Mouse (Mus musculus) CH12.LX (cell line): ENCODE measurements around the gene Lrmda. TPM values are rescaled to one million over a fixed set of nuclear protein-coding genes. Genes with fewer than 3 reads are reported as not detected.

ENCODE experiments used
- DNase-seq: peaks from one replicate; pipeline ENCODE4 v3.0.0-alpha.2; 2013; ENCODE audit errors: extremely low read depth
- H3K27ac ChIP-seq: 2 replicates; pipeline ENCODE4 v1.5.1; 2012; ENCODE audit warnings: low read depth, mild to moderate bottlenecking, control low read depth, moderate library complexity; ENCODE audit not compliant: insufficient read depth
- H3K27me3 ChIP-seq: replicated peaks from 2 replicates; pipeline ENCODE3; 2012; ENCODE audit warnings: inconsistent platforms
- H3K36me3 ChIP-seq, 2 experiments: replicated peaks in 1 of 2; 2 replicates each; pipeline versions ENCODE3 to v1.6.1; 2012; ENCODE audit warnings: inconsistent platforms in 1 of 2, low read length in 1 of 2, mild to moderate bottlenecking in 1 of 2, mixed read lengths in 1 of 2, moderate library complexity in 1 of 2; ENCODE audit not compliant: control insufficient read depth in 1 of 2, insufficient read depth in 1 of 2
- H3K4me1 ChIP-seq, 2 experiments: 2 replicates each; pipeline ENCODE4 v1.6.1; 2012; ENCODE audit warnings: inconsistent platforms in 1 of 2, moderate library complexity in 1 of 2; ENCODE audit not compliant: insufficient read depth in 2 of 2, control insufficient read depth in 1 of 2
- H3K4me2 ChIP-seq: 2 replicates; pipeline ENCODE4 v1.6.1; 2012; ENCODE audit warnings: low read depth, mild to moderate bottlenecking, control low read depth; ENCODE audit not compliant: poor library complexity, insufficient read depth, severe bottlenecking
- H3K4me3 ChIP-seq, 3 experiments: fragments of 150-350 bp in 1 of 3; sonication (generic) in 1 of 3; replicated peaks in 1 of 3; 2 replicates each; pipeline versions ENCODE3 to v1.5.1; 2011 to 2012; ENCODE audit warnings: low read depth in 2 of 3, low read length in 2 of 3, mild to moderate bottlenecking in 2 of 3, moderate library complexity in 2 of 3, control low read depth in 1 of 3, improper control_type of control experiment in 1 of 3, inconsistent platforms in 1 of 3, mixed read lengths in 1 of 3; ENCODE audit not compliant: poor library complexity in 1 of 3
- H3K79me2 ChIP-seq: replicated peaks from 2 replicates; pipeline ENCODE4 v1.6.1; 2012; ENCODE audit warnings: mild to moderate bottlenecking, moderate library complexity; ENCODE audit not compliant: control insufficient read depth, poor library complexity, insufficient read depth, severe bottlenecking; ENCODE audit errors: extremely low read depth
- H3K9ac ChIP-seq: 2 replicates; pipeline ENCODE4 v1.6.1; 2012; ENCODE audit warnings: low read depth, mild to moderate bottlenecking, control low read depth, moderate library complexity; ENCODE audit not compliant: insufficient read depth
- H3K9me3 ChIP-seq: replicated peaks from 2 replicates; pipeline ENCODE3; 2012; ENCODE audit warnings: low read length, inconsistent platforms, mixed read lengths
- BHLHE40 ChIP-seq: IDR thresholded peaks from 2 replicates; pipeline ENCODE4 v1.6.1; 2011; ENCODE audit warnings: mild to moderate bottlenecking, low read depth, low read length, improper control_type of control experiment
- CHD2 ChIP-seq: IDR thresholded peaks from 2 replicates; pipeline ENCODE4 v1.6.1; 2011; ENCODE audit warnings: low read length, improper control_type of control experiment
- ELF1 ChIP-seq: IDR thresholded peaks from 2 replicates; pipeline ENCODE4 v1.6.1; 2014; ENCODE audit warnings: low read depth, mild to moderate bottlenecking, inconsistent platforms, low read length, improper control_type of control experiment
- EP300 ChIP-seq: IDR thresholded peaks from 2 replicates; pipeline ENCODE4 v1.6.1; 2011; ENCODE audit warnings: low read length, improper control_type of control experiment
- ETS1 ChIP-seq: conservative IDR thresholded peaks from 2 replicates; pipeline ENCODE4 v1.6.1; 2012; ENCODE audit warnings: low read depth, mild to moderate bottlenecking, inconsistent platforms, low read length, improper control_type of control experiment, moderate library complexity
- HCFC1 ChIP-seq: IDR thresholded peaks from 2 replicates; pipeline ENCODE4 v1.6.1; 2012; ENCODE audit warnings: low read depth, mild to moderate bottlenecking, inconsistent platforms, low read length, improper control_type of control experiment
- JUN ChIP-seq: IDR thresholded peaks from 2 replicates; pipeline ENCODE4 v1.6.1; 2011; ENCODE audit warnings: low read depth, mild to moderate bottlenecking, low read length, improper control_type of control experiment, moderate library complexity; ENCODE audit not compliant: insufficient read depth
- KAT2A ChIP-seq: IDR thresholded peaks from 2 replicates; pipeline ENCODE4 v1.6.1; 2012; ENCODE audit warnings: low read length, improper control_type of control experiment, inconsistent platforms; ENCODE audit not compliant: insufficient replicate concordance
- MAFK ChIP-seq: IDR thresholded peaks from 2 replicates; pipeline ENCODE4 v1.6.1; 2011; ENCODE audit warnings: low read length, improper control_type of control experiment; ENCODE audit not compliant: insufficient replicate concordance
- MAZ ChIP-seq: IDR thresholded peaks from 2 replicates; pipeline ENCODE4 v1.6.1; 2012; ENCODE audit warnings: low read depth, mild to moderate bottlenecking, inconsistent platforms, low read length, improper control_type of control experiment, moderate library complexity
- MEF2A ChIP-seq: IDR thresholded peaks from 2 replicates; pipeline ENCODE4 v1.6.1; 2014; ENCODE audit warnings: low read depth, mild to moderate bottlenecking, inconsistent platforms, low read length, improper control_type of control experiment, borderline replicate concordance
- MYC ChIP-seq: IDR thresholded peaks from 2 replicates; pipeline ENCODE4 v1.6.1; 2011; ENCODE audit warnings: low read depth, mild to moderate bottlenecking, improper control_type of control experiment, low read length
- NRF1 ChIP-seq: IDR thresholded peaks from 2 replicates; pipeline ENCODE4 v1.6.1; 2014; ENCODE audit warnings: low read depth, mild to moderate bottlenecking, inconsistent platforms, low read length, improper control_type of control experiment, moderate library complexity
- RCOR1 ChIP-seq: conservative IDR thresholded peaks from 2 replicates; pipeline ENCODE4 v1.6.1; 2012; ENCODE audit warnings: low read depth, mild to moderate bottlenecking, inconsistent platforms, low read length, improper control_type of control experiment
- TBP ChIP-seq: conservative IDR thresholded peaks from 2 replicates; pipeline ENCODE4 v1.6.1; 2011; ENCODE audit warnings: low read depth, low read length, improper control_type of control experiment
- TCF12 ChIP-seq: IDR thresholded peaks from 2 replicates; pipeline ENCODE4 v1.6.1; 2014; ENCODE audit warnings: low read depth, mild to moderate bottlenecking, inconsistent platforms, low read length, improper control_type of control experiment
- UBTF ChIP-seq: IDR thresholded peaks from 2 replicates; pipeline ENCODE4 v1.6.1; 2012; ENCODE audit warnings: low read depth, mild to moderate bottlenecking, inconsistent platforms, low read length, improper control_type of control experiment, moderate library complexity
- USF2 ChIP-seq: conservative IDR thresholded peaks from 2 replicates; pipeline ENCODE4 v1.6.1; 2011; ENCODE audit warnings: low read depth, low read length, improper control_type of control experiment
- ZKSCAN1 ChIP-seq: IDR thresholded peaks from 2 replicates; pipeline ENCODE4 v1.6.1; 2012; ENCODE audit warnings: low read depth, inconsistent platforms, low read length, improper control_type of control experiment, borderline replicate concordance
- ZNF384 ChIP-seq: IDR thresholded peaks from 2 replicates; pipeline ENCODE4 v1.6.1; 2012; ENCODE audit warnings: low read depth, low read length, improper control_type of control experiment, inconsistent platforms
- dilution Hi-C: fragments of 300-500 bp; cut with MboI; formaldehyde crosslinking; loops from 2 replicates; pipeline ENCODE4 v1.14.3; 2020; ENCODE audit warnings: low sequenced_read_pairs; ENCODE audit not compliant: extremely low pct_unique_long_range_greater_than_20kb, extremely low pct_ligation_motif_present
- in situ Hi-C: fragments of 300-500 bp; cut with MboI; formaldehyde crosslinking; loops from 3 replicates; pipeline ENCODE4 v1.14.3; 2019; ENCODE audit warnings: low sequenced_read_pairs, low pct_ligation_motif_present, low pct_unique_long_range_greater_than_20kb, mixed read lengths
- polyA plus RNA-seq: library from polyadenylated mRNA; unstranded; fragments of >175 nt; gene quantifications from 2 replicates; pipeline ENCODE4 v1.2.1, GENCODE M21; 2012; ENCODE audit warnings: low read depth; ENCODE audit not compliant: insufficient read length
- total RNA-seq, 2 experiments: library from RNA; depleted of rRNA; stranded (reverse); fragments of 300-350 nt in 1 of 2; fragments of >200 nt in 1 of 2; gene quantifications; 2 replicates each; pipeline ENCODE4 v1.2.3; 2012 to 2014

Gene Lrmda
- total and polyA plus RNA-seq, 3 experiments: 0.89 to 3.7 (median 1.9) TPM

GRCm38 (mm10) chr14:22598638-22599037 lies 579.1 kb downstream of the Lrmda start:
- no peak overlapping the region for H3K9ac ChIP-seq
- peaks cover 2% of the 10 kb centered on the region for H3K9me3 ChIP-seq
- H3K4me2 ChIP-seq: no peak overlapping the region
- no peaks in the 10 kb centered on the region for H3K79me2 ChIP-seq
- in situ Hi-C loops: loop anchor here (25.0 kb wide), 1 partner anchor 439 kb away; no protein-coding TSS in a partner anchor
- no peak for DNase-seq
- no peaks in the 10 kb centered on the region for H3K27me3 ChIP-seq
- H3K4me3 ChIP-seq: no peak overlapping the region
- no peaks in the 10 kb centered on the region for H3K4me1 ChIP-seq
- no peak for TF ChIP-seq JUN
- TF ChIP-seq MAZ: no peak
- TF ChIP-seq KAT2A: no peak
- no peak for TF ChIP-seq MEF2A
- no peak for TF ChIP-seq UBTF
- TF ChIP-seq ZKSCAN1: no peak
- no peak for TF ChIP-seq HCFC1
- TF ChIP-seq EP300: no peak
- no peak for TF ChIP-seq CHD2
- no peak for TF ChIP-seq NRF1
- no peak for TF ChIP-seq TBP
- dilution Hi-C loops: no loop called here
- no peak overlapping the region for H3K27ac ChIP-seq
- H3K36me3 ChIP-seq: peaks cover 0 to 2% of the 10 kb centered on the region in 2 experiments

DNA sequence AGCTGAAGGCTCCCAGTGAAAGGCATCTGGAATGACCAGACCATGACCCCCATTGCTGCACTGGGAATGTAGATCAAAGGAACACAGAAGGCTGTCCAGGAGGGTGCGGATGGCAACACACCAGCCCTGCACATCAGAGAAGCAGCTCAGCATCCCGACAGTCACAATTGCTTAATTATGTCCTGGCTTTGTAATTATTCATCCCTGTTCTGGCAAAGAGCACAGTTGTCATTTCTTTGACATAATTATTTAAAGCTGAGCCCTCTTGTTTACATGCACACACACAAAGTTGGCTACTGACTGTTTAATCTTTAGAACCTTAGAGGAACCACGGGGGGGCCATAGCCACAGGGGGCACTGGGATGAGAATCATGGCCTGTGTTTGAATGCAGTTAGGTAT lies 580.7 kb downstream of the Lrmda start:
- Histone ChIP-seq H3K79me2 (no peaks in the 10 kb centered on the region), H3K9ac (no peak overlapping the region), H3K27ac (no peak overlapping the region), H3K4me2 (no peak overlapping the region), H3K9me3 (peaks cover 2% of the 10 kb centered on the region), H3K27me3 (no peaks in the 10 kb centered on the region), H3K4me1 (no peaks in the 10 kb centered on the region), H3K4me3 (no peak overlapping the region), H3K36me3 (peaks cover 0 to 2% of the 10 kb centered on the region in 2 experiments)
- dilution Hi-C loops: no loop called here
- in situ Hi-C loops: no loop called here
- no peak for DNase-seq
- TF ChIP-seq ETS1 (no peak), RCOR1 (no peak), KAT2A (no peak), ZNF384 (no peak), USF2 (no peak), BHLHE40 (no peak), ELF1 (no peak), TBP (no peak), MAFK (no peak), MAZ (no peak), MYC (no peak), TCF12 (no peak)
